Mouse (Mus musculus): ENCODE data around the gene Mob4. TPM values are rescaled to one million over a fixed set of nuclear protein-coding genes. Genes with fewer than 3 reads are reported as not detected.

Mob4 gene
- polyA plus RNA-seq, 1 experiment: 45.4 TPM

DNA sequence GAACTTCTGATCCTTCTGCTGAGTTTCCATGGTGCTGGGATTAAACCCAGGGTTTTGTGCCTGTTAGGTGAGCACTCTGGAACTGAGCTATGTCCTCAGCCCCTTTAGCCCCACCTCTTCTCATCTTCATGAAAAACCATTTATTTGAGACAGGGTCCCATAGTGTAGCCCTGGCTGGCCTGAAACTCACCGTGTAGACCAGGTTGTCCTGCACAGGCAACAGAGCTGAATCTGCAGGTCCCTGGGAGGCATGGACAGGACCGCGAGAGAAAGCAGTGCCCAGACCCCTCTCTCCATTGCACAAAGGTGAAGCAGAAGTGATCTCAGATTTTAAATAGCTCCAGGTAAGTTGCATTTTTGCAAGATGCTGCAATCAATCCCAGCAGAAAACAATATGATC lies 29.2 kb downstream of the Mob4 start:
- Histone ChIP-seq H3K27ac (ENCODE audit: insufficient read depth, low read depth, low read length) (no peak overlapping the region), H3K4me1 (ENCODE audit: control insufficient read depth, insufficient read depth, low read length) (0 out of 2 replicates have a peak, but pooled peaks cover 4% of the 10 kb centered on the region), H3K4me3 (ENCODE audit: insufficient read depth, low read length) (no peak overlapping the region)
- TF ChIP-seq CTCF (IDR thresholded peaks at IDR 0.05; ENCODE audit: low read depth, low read length) (no peak), POLR2A (IDR thresholded peaks at IDR 0.05; ENCODE audit: borderline replicate concordance, low read depth, low read length) (no peak)

DNA sequence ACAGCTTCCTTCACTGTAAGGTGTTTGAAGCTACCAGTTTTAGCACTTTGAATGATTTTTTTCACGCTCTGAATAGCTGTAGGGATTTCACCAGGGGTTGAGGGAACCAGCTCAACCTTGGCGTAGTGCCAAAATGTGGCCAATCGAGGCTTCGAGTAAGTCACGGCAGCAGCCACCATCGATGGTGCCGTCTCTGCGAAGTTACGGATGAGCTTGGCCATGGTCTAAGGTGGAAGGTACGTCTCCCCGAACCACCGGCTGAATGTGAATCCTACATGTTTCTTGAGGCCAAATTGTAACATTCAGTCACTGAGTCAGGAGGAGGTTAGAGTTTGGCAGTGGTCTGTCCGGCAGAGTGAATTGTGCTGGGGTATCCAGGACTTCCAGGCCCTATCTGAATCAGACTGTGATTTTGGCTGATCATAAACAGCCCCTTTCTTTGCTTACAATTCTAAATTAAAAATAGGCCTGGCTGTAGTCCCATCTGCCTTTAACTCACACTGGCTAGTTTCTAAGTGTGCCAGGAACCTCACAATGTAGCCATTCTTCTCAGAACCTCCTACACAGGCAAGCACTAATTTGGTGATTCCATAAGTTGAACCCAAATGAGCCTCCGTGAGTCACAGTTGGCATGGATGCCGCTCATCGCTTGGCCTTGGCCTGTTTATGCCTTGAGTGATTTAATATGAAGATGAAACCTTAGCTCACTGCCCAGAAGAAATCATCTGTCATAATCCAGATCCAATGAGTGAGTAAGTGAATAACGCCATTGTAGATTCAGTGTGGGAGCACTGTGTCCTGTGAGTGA lies 30.0 kb downstream of the Mob4 start:
- no peak overlapping the region for H3K4me3 ChIP-seq (ENCODE audit: insufficient read depth, low read length)
- 0 out of 2 replicates have a peak, but pooled peaks cover 4% of the 10 kb centered on the region for H3K4me1 ChIP-seq (ENCODE audit: control insufficient read depth, insufficient read depth, low read length)
- TF ChIP-seq CTCF (IDR thresholded peaks at IDR 0.05; ENCODE audit: low read depth, low read length) (no peak), POLR2A (IDR thresholded peaks at IDR 0.05; ENCODE audit: borderline replicate concordance, low read depth, low read length) (no peak)
- no peak overlapping the region for H3K27ac ChIP-seq (ENCODE audit: insufficient read depth, low read depth, low read length)

DNA sequence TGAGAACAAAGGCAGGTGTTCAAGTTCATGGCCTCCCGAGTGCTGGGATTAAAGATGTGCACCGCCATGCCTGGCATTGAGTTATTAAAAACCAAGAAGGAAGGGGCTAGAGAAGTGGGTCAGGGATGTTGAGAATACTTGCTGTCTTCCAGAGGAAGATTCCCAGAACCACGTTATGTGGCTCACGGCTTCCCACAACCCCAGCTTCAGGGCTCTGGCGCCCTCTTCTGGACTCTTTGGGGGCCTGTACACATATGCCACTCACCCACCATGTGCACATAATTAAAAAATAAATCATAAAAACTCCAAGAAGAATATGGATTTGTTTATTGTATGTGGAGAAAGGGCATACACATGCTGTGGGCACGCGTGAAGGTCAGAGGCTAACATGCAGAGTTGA lies 30.9 kb downstream of the Mob4 start:
- Histone ChIP-seq H3K4me1 (ENCODE audit: control insufficient read depth, insufficient read depth, low read length) (0 out of 2 replicates have a peak, but pooled peaks cover 4% of the 10 kb centered on the region), H3K27ac (ENCODE audit: insufficient read depth, low read depth, low read length) (no peak overlapping the region), H3K4me3 (ENCODE audit: insufficient read depth, low read length) (no peak overlapping the region)
- TF ChIP-seq POLR2A (IDR thresholded peaks at IDR 0.05; ENCODE audit: borderline replicate concordance, low read depth, low read length) (no peak), CTCF (IDR thresholded peaks at IDR 0.05; ENCODE audit: low read depth, low read length) (peak; percentile 73)

DNA sequence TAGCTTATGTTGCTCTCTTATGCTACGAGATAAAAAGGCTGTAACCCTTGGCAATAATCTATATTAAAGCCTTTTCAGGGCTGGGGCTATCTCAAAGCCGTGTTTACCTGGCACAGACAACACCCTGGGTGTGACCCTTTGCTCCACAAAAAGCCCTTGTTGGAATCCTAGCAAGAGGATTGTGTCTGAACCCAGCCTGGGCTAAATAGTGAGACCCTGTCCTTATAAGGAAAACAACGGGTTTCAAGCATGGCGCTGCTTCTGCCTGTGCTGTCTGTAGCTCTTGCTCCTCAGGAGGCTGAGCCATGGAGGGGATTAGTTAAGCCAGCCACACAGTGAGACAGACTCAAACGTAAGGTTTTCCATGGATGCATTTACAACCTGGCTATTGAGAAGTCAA lies 31.8 kb downstream of the Mob4 start:
- Histone ChIP-seq H3K4me3 (ENCODE audit: insufficient read depth, low read length) (no peak overlapping the region), H3K27ac (ENCODE audit: insufficient read depth, low read depth, low read length) (no peak overlapping the region), H3K4me1 (ENCODE audit: control insufficient read depth, insufficient read depth, low read length) (0 out of 2 replicates have a peak, but pooled peaks cover 4% of the 10 kb centered on the region)
- TF ChIP-seq CTCF (IDR thresholded peaks at IDR 0.05; ENCODE audit: low read depth, low read length) (no peak), POLR2A (IDR thresholded peaks at IDR 0.05; ENCODE audit: borderline replicate concordance, low read depth, low read length) (no peak)

DNA sequence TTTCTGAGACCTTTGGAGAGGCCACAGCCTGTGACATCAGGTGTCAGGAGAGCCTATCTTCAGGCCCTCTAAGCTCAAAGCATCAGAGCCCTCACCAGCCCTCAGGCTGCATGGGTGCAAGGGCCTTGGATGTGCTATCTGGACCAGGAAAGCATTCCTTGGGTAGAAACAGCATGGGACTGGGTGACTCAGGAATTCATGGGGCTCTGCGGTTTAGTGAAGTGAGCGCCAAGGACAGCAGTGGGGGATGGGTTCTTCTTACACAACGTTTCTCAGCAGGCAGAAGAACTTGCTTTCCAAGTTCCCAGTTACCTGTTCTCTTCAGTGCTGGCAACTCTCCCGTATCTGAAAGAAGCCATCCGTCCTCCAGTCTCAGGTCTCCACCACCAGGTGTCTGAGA lies 33.0 kb downstream of the Mob4 start:
- TF ChIP-seq CTCF (IDR thresholded peaks at IDR 0.05; ENCODE audit: low read depth, low read length) (no peak), POLR2A (IDR thresholded peaks at IDR 0.05; ENCODE audit: borderline replicate concordance, low read depth, low read length) (no peak)
- H3K27ac ChIP-seq (ENCODE audit: insufficient read depth, low read depth, low read length): no peak overlapping the region
- no peak overlapping the region for H3K4me3 ChIP-seq (ENCODE audit: insufficient read depth, low read length)
- H3K4me1 ChIP-seq (ENCODE audit: control insufficient read depth, insufficient read depth, low read length): 0 out of 2 replicates have a peak, but pooled peaks cover 4% of the 10 kb centered on the region

DNA sequence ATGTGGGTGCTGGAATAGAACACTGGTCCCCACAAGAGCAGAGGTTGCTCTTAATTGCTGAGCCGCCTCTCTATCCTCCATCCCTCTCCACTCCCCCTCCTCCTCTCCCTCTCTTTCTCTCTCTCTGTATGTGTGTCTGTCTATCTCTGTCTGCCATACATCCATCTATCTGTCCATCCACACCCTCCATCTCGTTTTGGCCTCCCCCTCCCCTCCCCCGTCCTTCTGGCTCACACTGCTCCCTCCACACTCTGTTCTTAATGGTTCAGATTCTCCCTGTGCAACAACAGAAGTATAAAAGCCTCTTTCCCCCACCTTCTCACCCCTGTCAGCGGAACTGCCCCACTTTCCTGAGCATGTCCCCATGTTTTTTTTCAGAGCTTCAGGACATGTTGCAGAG lies 36.5 kb downstream of the Mob4 start:
- H3K27ac ChIP-seq (ENCODE audit: insufficient read depth, low read depth, low read length): no peak overlapping the region
- no peak overlapping the region for H3K4me3 ChIP-seq (ENCODE audit: insufficient read depth, low read length)
- no peak for TF ChIP-seq CTCF (IDR thresholded peaks at IDR 0.05; ENCODE audit: low read depth, low read length)
- no peak for TF ChIP-seq POLR2A (IDR thresholded peaks at IDR 0.05; ENCODE audit: borderline replicate concordance, low read depth, low read length)
- 0 out of 2 replicates have a peak, but pooled peaks cover 4% of the 10 kb centered on the region for H3K4me1 ChIP-seq (ENCODE audit: control insufficient read depth, insufficient read depth, low read length)

DNA sequence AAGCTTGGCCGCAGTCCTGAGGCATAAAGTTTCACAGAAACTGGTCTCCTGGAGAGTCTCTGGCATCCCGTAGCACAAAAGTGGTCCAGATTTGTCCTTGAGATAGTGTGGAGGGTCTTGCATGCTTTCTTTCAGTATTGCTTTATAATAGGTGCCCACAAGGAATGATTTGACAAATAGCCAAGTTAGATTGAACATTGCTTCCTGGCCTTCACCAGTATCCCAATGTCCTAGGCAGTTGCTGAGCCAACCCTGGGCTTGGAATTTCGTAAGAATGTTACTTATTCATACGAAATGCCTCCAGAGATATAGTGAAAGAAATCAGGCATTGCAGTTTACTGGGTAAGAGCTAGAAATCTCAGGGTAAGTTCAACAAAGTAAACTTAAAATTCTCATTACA lies 37.6 kb downstream of the Mob4 start:
- TF ChIP-seq CTCF (IDR thresholded peaks at IDR 0.05; ENCODE audit: low read depth, low read length): no peak
- TF ChIP-seq POLR2A (IDR thresholded peaks at IDR 0.05; ENCODE audit: borderline replicate concordance, low read depth, low read length): no peak
- Histone ChIP-seq H3K4me1 (ENCODE audit: control insufficient read depth, insufficient read depth, low read length) (0 out of 2 replicates have a peak, but pooled peaks cover 4% of the 10 kb centered on the region), H3K4me3 (ENCODE audit: insufficient read depth, low read length) (no peak overlapping the region), H3K27ac (ENCODE audit: insufficient read depth, low read depth, low read length) (no peak overlapping the region)

DNA sequence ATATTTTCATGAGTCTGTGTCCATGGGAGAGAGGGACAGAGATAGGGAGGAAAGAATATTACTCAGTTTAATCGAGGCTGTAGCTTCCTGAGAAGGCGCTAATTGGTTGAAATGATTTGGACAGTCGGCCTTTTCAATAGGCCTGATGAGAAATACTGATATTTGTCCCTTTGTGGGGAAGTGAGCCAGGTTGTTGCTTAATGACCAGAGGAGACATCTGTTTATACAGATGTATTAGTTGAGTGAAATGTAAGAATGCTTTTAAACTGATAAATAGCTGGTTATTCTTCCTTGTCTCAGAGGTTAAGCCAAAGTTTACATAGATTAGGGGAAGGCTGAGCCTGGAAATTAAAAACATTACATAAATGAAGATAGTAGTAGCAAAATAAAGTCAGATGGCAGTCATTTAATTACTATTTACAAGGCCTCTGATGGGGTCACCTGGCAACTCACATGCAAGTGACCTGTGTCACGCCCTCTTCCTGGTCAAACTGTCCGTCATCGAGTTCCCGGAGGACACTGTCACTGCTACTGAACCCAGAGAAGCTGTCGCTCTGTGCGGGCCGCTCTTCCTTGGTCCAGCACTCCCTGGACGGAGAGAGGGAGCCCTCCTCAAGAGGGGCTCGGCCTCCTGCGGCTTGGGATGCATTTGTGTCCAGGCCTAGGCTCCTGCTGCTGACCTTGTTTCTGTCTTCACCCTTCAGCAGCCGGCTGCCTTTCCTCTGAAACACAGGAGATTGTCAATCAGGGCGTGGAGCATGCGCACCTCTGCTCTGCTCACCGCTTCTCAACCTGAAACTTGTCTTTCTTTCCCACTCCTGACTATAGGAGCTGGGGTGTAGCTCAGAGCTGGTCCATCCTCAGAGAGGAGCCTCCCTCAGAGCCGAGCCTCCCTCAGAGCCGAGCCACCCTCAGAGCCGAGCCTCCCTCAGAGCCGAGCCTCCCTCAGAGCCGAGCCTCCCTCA lies 40.6 kb downstream of the Mob4 start:
- TF ChIP-seq POLR2A (IDR thresholded peaks at IDR 0.05; ENCODE audit: borderline replicate concordance, low read depth, low read length): no peak
- TF ChIP-seq CTCF (IDR thresholded peaks at IDR 0.05; ENCODE audit: low read depth, low read length): no peak
- Histone ChIP-seq H3K27ac (ENCODE audit: insufficient read depth, low read depth, low read length) (no peak overlapping the region), H3K4me3 (ENCODE audit: insufficient read depth, low read length) (no peak overlapping the region), H3K4me1 (ENCODE audit: control insufficient read depth, insufficient read depth, low read length) (no peaks in the 10 kb centered on the region)

DNA sequence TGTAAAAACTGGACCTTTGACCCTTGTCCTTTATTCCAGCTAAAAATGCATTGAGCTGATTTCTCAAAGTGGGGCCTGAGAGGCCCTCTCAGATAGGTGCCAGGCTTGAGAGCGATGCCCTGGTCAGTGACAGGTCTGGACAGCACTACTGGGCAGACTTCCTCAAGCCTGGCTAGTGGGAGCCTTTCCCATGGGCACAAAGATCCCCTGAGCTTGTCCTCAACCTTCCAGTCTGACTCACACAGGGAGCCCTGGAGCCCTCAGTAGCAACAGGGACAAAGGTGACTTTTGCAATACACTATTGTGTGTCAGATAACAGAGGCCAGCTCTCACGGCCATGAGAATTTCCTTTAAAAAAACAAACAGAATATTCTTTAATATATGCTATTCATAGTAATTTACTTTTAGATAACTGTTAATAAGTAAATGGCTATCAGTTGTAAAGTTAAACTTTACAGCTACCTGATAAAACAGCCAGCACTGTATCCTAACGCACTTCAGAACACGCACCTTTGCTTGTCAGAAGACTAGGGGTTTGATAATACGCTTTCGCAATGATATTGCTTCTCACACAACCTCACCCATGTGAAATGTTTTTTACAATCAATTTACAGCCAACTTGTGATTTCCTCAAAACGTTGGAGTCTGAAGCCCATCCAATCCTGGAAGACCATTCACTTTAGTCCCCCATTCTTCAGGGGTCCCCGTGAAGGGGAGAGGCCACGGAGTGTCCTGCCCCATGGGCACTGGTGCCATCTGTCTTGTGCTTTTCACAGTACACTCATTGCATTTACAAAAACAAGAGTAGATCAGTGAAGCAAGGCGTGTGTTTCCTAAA lies 42.9 kb downstream of the Mob4 start:
- Histone ChIP-seq H3K27ac (ENCODE audit: insufficient read depth, low read depth, low read length) (no peak overlapping the region), H3K4me3 (ENCODE audit: insufficient read depth, low read length) (no peak overlapping the region), H3K4me1 (ENCODE audit: control insufficient read depth, insufficient read depth, low read length) (no peaks in the 10 kb centered on the region)
- no peak for TF ChIP-seq POLR2A (IDR thresholded peaks at IDR 0.05; ENCODE audit: borderline replicate concordance, low read depth, low read length)
